In genomic region chr14:44086588-44086987, GRCm38 (mm10) we compare ENCODE assay signal across 12 mouse cellular contexts. TPM values are rescaled to one million over a fixed set of nuclear protein-coding genes. Genes with fewer than 3 reads are reported as not detected.
"Had no signal": no experiment of that assay in that cellular context is flagged by ENCODE, and none has a peak within 500 bp of the region (broad histone marks: within the 10 kb centered on the region; RNA-seq: fewer than 3 reads in every experiment).

No protein-coding gene starts in this region.

RNA-seq across cellular contexts. Expression of gene Ear2, which starts 15.9 kb away (rescaled TPM):
- total RNA-seq: forebrain, postnatal 0 days had no signal

RNA-seq across cellular contexts. Expression of gene Gm3327, which starts 37.1 kb away (rescaled TPM):
- total RNA-seq: forebrain, postnatal 0 days; gastrocnemius, adult 18-20 months; gastrocnemius, adult 2 months; gastrocnemius, adult 8-10 months; gastrocnemius, postnatal 10 days; gastrocnemius, postnatal 14 days; gastrocnemius, postnatal 25 days; gastrocnemius, postnatal 36 days; gastrocnemius, postnatal 4 days; heart, adult 18-20 months; heart, adult 2 months; heart, adult 8-10 months had no signal
